Mouse (Mus musculus) forebrain, embryonic 16.5 days (tissue): Measurements from ENCODE around the gene Trio. TPM values are rescaled to one million over a fixed set of nuclear protein-coding genes. Genes with fewer than 3 reads are reported as not detected.
"Not testable (repeated sequence)": the region's sequence is repeated elsewhere in the genome, so short reads cannot be mapped to it uniquely, and the experiment has no call there.

ENCODE experiments used
- ATAC-seq: fragments of 200-750 bp; cut with Nextera tagmentation; 2 replicates; pipeline ENCODE4 v1.8.0; 2017; ENCODE audit warnings: mild to moderate bottlenecking, moderate library complexity
- H3K27ac ChIP-seq: fragments of 300-500 bp; sonication (generic); 2 replicates; pipeline ENCODE4 v1.5.1; 2014; ENCODE audit warnings: low read length, control low read depth
- H3K27me3 ChIP-seq: fragments of 300-500 bp; sonication (generic); replicated peaks from 2 replicates; pipeline ENCODE4 v1.6.1; 2014; ENCODE audit warnings: low read length; ENCODE audit not compliant: control insufficient read depth, insufficient read depth
- H3K36me3 ChIP-seq: fragments of 300-500 bp; sonication (generic); 2 replicates; pipeline ENCODE4 v1.6.1; 2014; ENCODE audit not compliant: control insufficient read depth, insufficient read depth
- H3K4me1 ChIP-seq: fragments of 300-500 bp; sonication (generic); replicated peaks from 2 replicates; pipeline ENCODE4 v1.6.1; 2014; ENCODE audit warnings: low read length; ENCODE audit not compliant: control insufficient read depth, insufficient read depth
- H3K4me2 ChIP-seq: fragments of 300-500 bp; sonication (generic); 2 replicates; pipeline ENCODE4 v1.6.1; 2014; ENCODE audit warnings: mild to moderate bottlenecking, low read length, control low read depth
- H3K4me3 ChIP-seq: fragments of 300-500 bp; sonication (generic); replicated peaks from 2 replicates; pipeline ENCODE4 v1.5.1; 2014; ENCODE audit warnings: mild to moderate bottlenecking, low read length, control low read depth
- H3K9ac ChIP-seq: fragments of 300-500 bp; sonication (generic); replicated peaks from 2 replicates; pipeline ENCODE4 v1.6.1; 2014; ENCODE audit warnings: low read depth, low read length, control low read depth
- H3K9me3 ChIP-seq: fragments of 300-500 bp; sonication (generic); 2 replicates; pipeline ENCODE4 v1.6.1; 2016; ENCODE audit warnings: low read length; ENCODE audit not compliant: control insufficient read depth
- WGBS: fragments of 180-500 bp; shearing (Covaris S2); extraction: QIAGEN DNeasy Blood & Tissue Kit; methylation state at CpG from one replicate; pipeline ENCODE4 v1.1.7; 2014; 5-methylcytosine and 5-hydroxymethylcytosine counted together
- polyA plus RNA-seq: library from polyadenylated mRNA; unstranded; fragments of >200 nt; fragmentation: Nextera tagmentation; extraction: Ambion mirVana; gene quantifications from 2 replicates; pipeline ENCODE4 v1.2.1, GENCODE M21; 2015

Trio gene
- polyA plus RNA-seq, 1 experiment from 2014 or later: 42.6 TPM

- no peak overlapping the region for H3K4me2 ChIP-seq
- H3K27me3 ChIP-seq: no peaks in the 10 kb centered on the region
- H3K9me3 ChIP-seq: no peaks in the 10 kb centered on the region
- 84% methylated on average over 6 of the region's 6 CpGs for WGBS
- no peak overlapping the region for H3K9ac ChIP-seq
- H3K27ac ChIP-seq: no peak overlapping the region
- ATAC-seq: no peak
- no peaks in the 10 kb centered on the region for H3K4me1 ChIP-seq
- H3K36me3 ChIP-seq: peaks cover 17% of the 10 kb centered on the region
- H3K4me3 ChIP-seq: no peak overlapping the region
These were observed 174.3 kb downstream of the Trio start for GRCm38 (mm10) chr15:27851312-27851711.

GRCm38 (mm10) chr15:27850904-27851303 lies 174.7 kb downstream of the Trio start:
- no peak overlapping the region for H3K4me2 ChIP-seq
- 86% methylated on average over 14 of the region's 14 CpGs for WGBS
- H3K9me3 ChIP-seq: no peaks in the 10 kb centered on the region
- no peaks in the 10 kb centered on the region for H3K27me3 ChIP-seq
- H3K36me3 ChIP-seq: peaks cover 18% of the 10 kb centered on the region
- H3K4me3 ChIP-seq: no peak overlapping the region
- no peak overlapping the region for H3K9ac ChIP-seq
- peak; percentile 24; the same call in 1 of the 2 replicates for ATAC-seq
- H3K27ac ChIP-seq: no peak overlapping the region
- no peaks in the 10 kb centered on the region for H3K4me1 ChIP-seq

DNA sequence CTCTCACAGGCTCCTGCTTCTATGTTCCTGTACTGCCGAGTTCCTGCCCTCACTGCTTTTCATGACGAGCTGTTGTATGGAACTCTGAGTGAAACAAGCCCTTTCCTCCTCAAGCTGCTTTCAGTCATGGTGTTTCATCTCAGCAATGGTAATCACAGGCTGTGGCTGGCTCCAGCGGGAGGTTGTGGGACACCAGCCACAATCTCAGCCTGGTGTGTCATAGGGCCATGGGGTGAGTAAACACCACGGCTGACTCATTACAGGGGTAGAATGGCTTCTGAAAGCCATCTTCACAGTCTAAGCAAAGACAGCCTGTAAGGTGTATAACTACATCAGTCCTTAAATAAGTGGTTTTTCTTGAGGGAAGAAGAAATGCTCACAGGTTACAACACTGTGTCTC lies 175.7 kb downstream of the Trio start:
- no peak overlapping the region for H3K4me3 ChIP-seq
- no peak overlapping the region for H3K27ac ChIP-seq
- no peak for ATAC-seq
- no peaks in the 10 kb centered on the region for H3K9me3 ChIP-seq
- no peaks in the 10 kb centered on the region for H3K27me3 ChIP-seq
- no peaks in the 10 kb centered on the region for H3K4me1 ChIP-seq
- no peak overlapping the region for H3K9ac ChIP-seq
- H3K4me2 ChIP-seq: no peak overlapping the region
- H3K36me3 ChIP-seq: peaks cover 21% of the 10 kb centered on the region
- 93% methylated on average over 4 of the region's 4 CpGs for WGBS

GRCm38 (mm10) chr15:27841696-27842095 lies 184.0 kb downstream of the Trio start:
- Histone ChIP-seq H3K4me1 (peaks cover 4% of the 10 kb centered on the region; the same call in 1 of the 2 replicates), H3K36me3 (peaks cover 31% of the 10 kb centered on the region)
- 74% methylated on average over 15 of the region's 15 CpGs for whole genome bisulfite sequencing

GRCm38 (mm10) chr15:27840579-27840978 lies 185.1 kb downstream of the Trio start:
- H3K9me3 ChIP-seq: no peaks in the 10 kb centered on the region
- peaks cover 27% of the 10 kb centered on the region for H3K36me3 ChIP-seq
- H3K4me2 ChIP-seq: no peak overlapping the region
- no peak overlapping the region for H3K9ac ChIP-seq
- WGBS: 92% methylated on average over 8 of the region's 8 CpGs
- no peaks in the 10 kb centered on the region for H3K27me3 ChIP-seq
- H3K4me1 ChIP-seq: peaks cover 4% of the 10 kb centered on the region; the same call in 1 of the 2 replicates
- ATAC-seq: no peak
- no peak overlapping the region for H3K27ac ChIP-seq
- H3K4me3 ChIP-seq: no peak overlapping the region

More at GRCm38 (mm10) chr15:27841696-27842095, 184.0 kb downstream of the Trio start:
- H3K9me3 ChIP-seq: no peaks in the 10 kb centered on the region
- H3K4me3 ChIP-seq: no peak overlapping the region
- H3K27ac ChIP-seq: no peak overlapping the region
- H3K9ac ChIP-seq: no peak overlapping the region
- ATAC-seq: peak; percentile 25
- no peak overlapping the region for H3K4me2 ChIP-seq
- H3K27me3 ChIP-seq: no peaks in the 10 kb centered on the region

DNA sequence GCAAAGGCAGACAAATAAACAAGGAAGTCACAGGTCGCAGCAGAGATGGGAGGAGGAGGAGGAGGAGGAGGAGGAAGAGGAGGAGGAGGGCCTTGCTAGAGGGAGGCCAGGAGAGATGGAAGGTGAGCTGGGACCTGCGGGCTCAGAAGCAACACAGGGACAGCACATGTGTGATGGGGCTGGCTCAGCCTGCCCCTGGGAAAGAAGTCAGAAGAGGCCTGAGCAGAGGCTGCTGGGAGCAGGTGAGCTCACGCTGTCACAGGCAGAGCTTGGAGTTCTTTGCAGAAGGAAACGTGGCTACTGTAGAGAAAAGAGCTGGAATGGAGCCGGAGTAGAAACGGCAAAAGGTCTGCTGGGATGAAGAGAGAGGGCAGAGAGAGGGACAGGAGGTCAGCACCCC lies 185.5 kb downstream of the Trio start:
- no peak overlapping the region for H3K9ac ChIP-seq
- H3K4me2 ChIP-seq: no peak overlapping the region
- 83% methylated on average over 6 of the region's 6 CpGs for WGBS
- no peak overlapping the region for H3K4me3 ChIP-seq
- peaks cover 27% of the 10 kb centered on the region for H3K36me3 ChIP-seq
- no peak for ATAC-seq
- H3K27me3 ChIP-seq: no peaks in the 10 kb centered on the region
- H3K9me3 ChIP-seq: no peaks in the 10 kb centered on the region
- peaks cover 4% of the 10 kb centered on the region; the same call in 1 of the 2 replicates for H3K4me1 ChIP-seq
- H3K27ac ChIP-seq: no peak overlapping the region

- Histone ChIP-seq H3K4me2 (no peak overlapping the region), H3K9me3 (no peaks in the 10 kb centered on the region), H3K27ac (no peak overlapping the region), H3K4me3 (no peak overlapping the region), H3K27me3 (no peaks in the 10 kb centered on the region), H3K36me3 (peaks cover 23% of the 10 kb centered on the region), H3K4me1 (no peaks in the 10 kb centered on the region), H3K9ac (no peak overlapping the region)
- ATAC-seq: peak; percentile 60; the same call in 1 of the 2 replicates
- 64% methylated on average over 6 of the region's 6 CpGs for WGBS
These were observed 194.0 kb downstream of the Trio start for GRCm38 (mm10) chr15:27831646-27832045.

GRCm38 (mm10) chr15:27827871-27828270 lies 197.8 kb downstream of the Trio start:
- H3K9me3 ChIP-seq, ATAC-seq, H3K27ac ChIP-seq, H3K27me3 ChIP-seq, H3K4me1 ChIP-seq, H3K4me2 ChIP-seq, H3K9ac ChIP-seq, H3K4me3 ChIP-seq: not testable (repeated sequence)
- peaks cover 37% of the 10 kb centered on the region for H3K36me3 ChIP-seq
- WGBS: 91% methylated on average over 3 of the region's 3 CpGs

GRCm38 (mm10) chr15:27826886-27827285 lies 198.8 kb downstream of the Trio start:
- peaks cover 35% of the 10 kb centered on the region for H3K36me3 ChIP-seq

DNA sequence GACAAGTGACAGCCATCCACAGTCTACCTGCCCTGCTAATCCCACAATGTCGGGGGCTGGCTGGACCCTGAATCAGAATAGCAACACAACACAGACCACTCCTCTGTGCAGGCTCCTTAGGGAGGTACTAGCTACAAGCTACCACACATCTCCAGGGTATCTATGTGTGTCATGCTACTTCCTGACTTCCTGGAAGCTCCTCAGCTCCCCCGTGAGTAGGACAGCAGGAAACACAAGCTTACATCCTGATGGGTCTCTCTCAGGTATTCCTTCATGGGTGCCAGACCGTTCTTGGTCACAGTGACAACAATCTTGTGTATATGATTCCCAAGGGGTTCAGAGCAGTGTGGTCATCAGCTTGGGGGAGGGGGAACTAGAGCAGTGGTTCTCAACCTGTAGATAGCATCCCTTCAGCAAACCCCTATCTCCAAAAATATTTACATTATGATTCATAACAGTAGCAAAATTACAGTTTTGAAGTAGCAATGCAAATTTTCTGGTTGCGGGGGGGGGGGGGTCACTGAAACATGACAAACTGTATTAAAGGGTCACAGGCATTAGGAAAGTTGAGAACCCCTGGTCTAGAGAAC lies 199.5 kb downstream of the Trio start:
- H3K9me3 ChIP-seq: no peaks in the 10 kb centered on the region
- H3K27me3 ChIP-seq: no peaks in the 10 kb centered on the region
- H3K4me1 ChIP-seq: no peaks in the 10 kb centered on the region
- peaks cover 37% of the 10 kb centered on the region for H3K36me3 ChIP-seq
- no peak overlapping the region for H3K9ac ChIP-seq
- no peak overlapping the region for H3K27ac ChIP-seq
- WGBS: 90% methylated on average over 4 of the region's 4 CpGs
- no peak for ATAC-seq
- H3K4me3 ChIP-seq: no peak overlapping the region
- no peak overlapping the region for H3K4me2 ChIP-seq

More at GRCm38 (mm10) chr15:27826886-27827285, 198.8 kb downstream of the Trio start:
- 90% methylated on average over 4 of the region's 4 CpGs for WGBS
- no peak overlapping the region for H3K9ac ChIP-seq
- no peak overlapping the region for H3K4me3 ChIP-seq
- no peak overlapping the region for H3K4me2 ChIP-seq
- no peak for ATAC-seq
- H3K27me3 ChIP-seq: no peaks in the 10 kb centered on the region
- no peaks in the 10 kb centered on the region for H3K9me3 ChIP-seq
- H3K27ac ChIP-seq: no peak overlapping the region
- H3K4me1 ChIP-seq: no peaks in the 10 kb centered on the region
